Comparison of ENCODE assay signal across 22 mouse cellular contexts in genomic region chrX:52401188-52401587, GRCm38 (mm10).
DNase-seq lines count a peak whose midpoint lies in the region; ATAC-seq and TF ChIP-seq lines count a peak whose summit lies in the region.
"Had no signal": no experiment of that assay in that cellular context is flagged by ENCODE, and none has a peak within 500 bp of the region (broad histone marks: within the 10 kb centered on the region; RNA-seq: fewer than 3 reads in every experiment).

No protein-coding gene starts in this region.

- no peaks in the 10 kb centered on the region for H3K9me3 ChIP-seq in liver, embryonic 12.5 days (replicated peaks)
- H3K9me3 ChIP-seq in liver, embryonic 14.5 days (ENCODE audit: control insufficient read depth, low read length), result no peaks in the 10 kb centered on the region
- no peaks in the 10 kb centered on the region for H3K9me3 ChIP-seq in liver, embryonic 16.5 days (replicated peaks; ENCODE audit: control insufficient read depth, low read length)
- H3K9me3 ChIP-seq: embryonic facial prominence, embryonic 10.5 days; embryonic facial prominence, embryonic 12.5 days; forebrain, embryonic 13.5 days; forebrain, embryonic 15.5 days had no signal

- H3K36me3 ChIP-seq in liver, embryonic 12.5 days, result no peaks in the 10 kb centered on the region
- H3K36me3 ChIP-seq in liver, embryonic 14.5 days (replicated peaks; ENCODE audit: control insufficient read depth, insufficient read depth, low read depth), result no peaks in the 10 kb centered on the region
- H3K36me3 ChIP-seq in liver, embryonic 16.5 days (ENCODE audit: control insufficient read depth, insufficient read depth), result no peaks in the 10 kb centered on the region
- H3K36me3 ChIP-seq: embryonic facial prominence, embryonic 12.5 days; forebrain, embryonic 15.5 days had no signal

- H3K27ac ChIP-seq in liver, embryonic 12.5 days, result no peak overlapping the region
- H3K27ac ChIP-seq in liver, embryonic 14.5 days, result no peak overlapping the region
- H3K27ac ChIP-seq in liver, embryonic 16.5 days (ENCODE audit: low read length), result no peak overlapping the region
- H3K27ac ChIP-seq: embryonic facial prominence, embryonic 10.5 days; embryonic facial prominence, embryonic 12.5 days; forebrain, embryonic 13.5 days; forebrain, embryonic 15.5 days had no signal

- ATAC-seq in liver, embryonic 12.5 days, result peak; percentile 76
- ATAC-seq in liver, embryonic 14.5 days (ENCODE audit: insufficient read depth), result peak; percentile 74; the same call in 1 of the 2 replicates
- peak; percentile 13; the same call in 1 of the 2 replicates for ATAC-seq in liver, embryonic 16.5 days (ENCODE audit: low read depth)
- no peak for ATAC-seq in megakaryocyte, adult 5-6 weeks (ENCODE audit: poor library complexity, severe bottlenecking)
- ATAC-seq: activated CD4-positive, CD25-positive, alpha-beta regulatory T cell, adult 4 months; forebrain, embryonic 13.5 days; forebrain, embryonic 15.5 days; forebrain, postnatal 0 days; Patski had no signal

- 0 out of 2 replicates have a peak, but pooled peaks have one; percentile 16 for TF ChIP-seq EP300 in liver, embryonic 14.5 days (IDR thresholded peaks at IDR 0.05; ENCODE audit: low read depth)

- no peak overlapping the region for H3K4me2 ChIP-seq in liver, embryonic 12.5 days
- H3K4me2 ChIP-seq in liver, embryonic 14.5 days (ENCODE audit: low read depth), result no peak overlapping the region
- no peak overlapping the region for H3K4me2 ChIP-seq in liver, embryonic 16.5 days (ENCODE audit: low read depth, low read length)
- H3K4me2 ChIP-seq: embryonic facial prominence, embryonic 12.5 days; forebrain, embryonic 13.5 days; forebrain, embryonic 15.5 days had no signal

- H3K4me1 ChIP-seq in liver, embryonic 12.5 days, result 0 out of 2 replicates have a peak, but pooled peaks cover 9% of the 10 kb centered on the region
- H3K4me1 ChIP-seq in liver, embryonic 14.5 days (replicated peaks; ENCODE audit: control insufficient read depth in 2 of 2, insufficient read depth in 2 of 2, low read length in 1 of 2), result peaks cover 0 to 2% of the 10 kb centered on the region in 2 experiments; a peak in 2 of 4 replicates
- no peaks in the 10 kb centered on the region for H3K4me1 ChIP-seq in liver, embryonic 16.5 days (ENCODE audit: control insufficient read depth, low read depth, low read length)
- H3K4me1 ChIP-seq: embryonic facial prominence, embryonic 10.5 days; embryonic facial prominence, embryonic 12.5 days; forebrain, embryonic 13.5 days; forebrain, embryonic 15.5 days had no signal

- no peak for DNase-seq in liver
- peak; percentile 15 for DNase-seq in c-Kit-positive CD71-positive TER-119-positive erythroid progenitor cells, embryonic 14.5 days (ENCODE audit: low spot score)
- DNase-seq in liver, embryonic 14.5 days (ENCODE audit: low read depth in 3 of 3, low spot score in 3 of 3), result peak in 2 of 3 experiments; percentile 1 to 3
- DNase-seq in thymus, postnatal 14 days, result no peak
- no peak for DNase-seq in adrenal gland, adult 2 months
- DNase-seq: adrenal gland, postnatal 10 days; adrenal gland, postnatal 36 days; cerebellum, adult 11-12 months; cerebellum, adult 2 months; cerebellum, adult 9-10 months; cerebellum, postnatal 10 days; cerebellum, postnatal 25 days; forebrain, postnatal 0 days had no signal

- WGBS in liver, embryonic 12.5 days (ENCODE audit: insufficient replicate concordance), result 58% methylated on average over 2 of the region's 2 CpGs
- 53% methylated on average over 2 of the region's 2 CpGs for WGBS in liver, embryonic 14.5 days (ENCODE audit: insufficient replicate concordance)
- WGBS in liver, embryonic 16.5 days (ENCODE audit: insufficient replicate concordance), result 74% methylated on average over 2 of the region's 2 CpGs

- TF ChIP-seq CTCF in liver, embryonic 14.5 days (IDR thresholded peaks at IDR 0.05; ENCODE audit: low read depth), result no peak

- H3K9ac ChIP-seq in liver, embryonic 12.5 days, result no peak overlapping the region
- no peak overlapping the region for H3K9ac ChIP-seq in liver, embryonic 14.5 days (replicated peaks)
- H3K9ac ChIP-seq in liver, embryonic 16.5 days (ENCODE audit: low read depth, low read length), result no peak overlapping the region
- H3K9ac ChIP-seq: embryonic facial prominence, embryonic 12.5 days; forebrain, embryonic 13.5 days; forebrain, embryonic 15.5 days; forebrain, postnatal 0 days had no signal

- H3K27me3 ChIP-seq in liver, embryonic 12.5 days (replicated peaks), result no peaks in the 10 kb centered on the region
- no peaks in the 10 kb centered on the region for H3K27me3 ChIP-seq in liver, embryonic 14.5 days (ENCODE audit: control insufficient read depth, insufficient read depth, low read length)
- no peaks in the 10 kb centered on the region for H3K27me3 ChIP-seq in liver, embryonic 16.5 days (ENCODE audit: control insufficient read depth, insufficient read depth, low read depth, low read length)
- H3K27me3 ChIP-seq: embryonic facial prominence, embryonic 12.5 days; forebrain, embryonic 13.5 days; forebrain, embryonic 15.5 days had no signal

- H3K4me3 ChIP-seq in liver, embryonic 12.5 days, result no peak overlapping the region
- H3K4me3 ChIP-seq in liver, embryonic 14.5 days (ENCODE audit: insufficient read depth in 1 of 2, low read depth in 2 of 2, low read length in 2 of 2), result no peak overlapping the region
- H3K4me3 ChIP-seq in liver, embryonic 16.5 days (ENCODE audit: low read depth, low read length), result no peak overlapping the region
- H3K4me3 ChIP-seq: embryonic facial prominence, embryonic 10.5 days; embryonic facial prominence, embryonic 12.5 days; forebrain, embryonic 13.5 days; forebrain, embryonic 15.5 days had no signal

Comparison
In these comparisons a context has a peak if more than half of its experiments do, and no peak if none do; other contexts are left out.
1. DNase-seq: peak in c-Kit-positive CD71-positive TER-119-positive erythroid progenitor cells, embryonic 14.5 days (single experiment) and liver, embryonic 14.5 days (2 of 3); none in liver (single experiment), thymus, postnatal 14 days (single experiment) and adrenal gland, adult 2 months (single experiment).